Mouse (Mus musculus): Measurements from ENCODE around the gene Tanc2. TPM values are rescaled to one million over a fixed set of nuclear protein-coding genes. Genes with fewer than 3 reads are reported as not detected.

Tanc2 gene
- polyA plus RNA-seq, 1 experiment from 2014 or later, result 11.0 TPM

- Histone ChIP-seq H3K36me3 (ENCODE audit: inconsistent target) (no peaks in the 10 kb centered on the region), H3K79me2 (ENCODE audit: inconsistent target) (no peaks in the 10 kb centered on the region), H3K4me3 (ENCODE audit: inconsistent target) (no peak overlapping the region), H3K27ac (no peak overlapping the region)
- WGBS (ENCODE audit: missing documents), result 75% methylated on average over 7 of the region's 7 CpGs
Measured at GRCm38 (mm10) chr11:105574241-105574640, 15.5 kb upstream of the Tanc2 start.

- no peak overlapping the region for H3K27ac ChIP-seq
- no peak overlapping the region for H3K4me3 ChIP-seq (ENCODE audit: inconsistent target)
- no peaks in the 10 kb centered on the region for H3K36me3 ChIP-seq (ENCODE audit: inconsistent target)
- no peaks in the 10 kb centered on the region for H3K79me2 ChIP-seq (ENCODE audit: inconsistent target)
Measured at GRCm38 (mm10) chr11:105577211-105577610, 12.6 kb upstream of the Tanc2 start.

GRCm38 (mm10) chr11:105582020-105582419 lies 7.8 kb upstream of the Tanc2 start:
- Histone ChIP-seq H3K27ac (no peak overlapping the region), H3K79me2 (ENCODE audit: inconsistent target) (no peaks in the 10 kb centered on the region), H3K36me3 (ENCODE audit: inconsistent target) (no peaks in the 10 kb centered on the region), H3K4me3 (ENCODE audit: inconsistent target) (no peak overlapping the region)
- 89% methylated on average over 3 of the region's 3 CpGs for WGBS (ENCODE audit: missing documents)

- peaks cover 10% of the 10 kb centered on the region; the same call in 1 of the 2 replicates for H3K79me2 ChIP-seq (ENCODE audit: inconsistent target)
- H3K27ac ChIP-seq, result peak overlapping the region; percentile 44
- no peaks in the 10 kb centered on the region for H3K36me3 ChIP-seq (ENCODE audit: inconsistent target)
- WGBS (ENCODE audit: missing documents), result under 1% methylated on average over 70 of the region's 70 CpGs
- peak overlapping the region; percentile 31 for H3K4me3 ChIP-seq (ENCODE audit: inconsistent target)
Measured at GRCm38 (mm10) chr11:105589231-105589876, 432 bp upstream of the Tanc2 start.

- 17% methylated on average over 1 of the region's 1 CpGs for WGBS (ENCODE audit: missing documents)
- Histone ChIP-seq H3K79me2 (ENCODE audit: inconsistent target) (peaks cover 13% of the 10 kb centered on the region; the same call in 1 of the 2 replicates), H3K4me3 (ENCODE audit: inconsistent target) (no peak overlapping the region), H3K36me3 (ENCODE audit: inconsistent target) (no peaks in the 10 kb centered on the region), H3K27ac (no peak overlapping the region)
Measured at GRCm38 (mm10) chr11:105591905-105592304, 2.1 kb downstream of the Tanc2 start.

GRCm38 (mm10) chr11:105602177-105602576 lies 12.4 kb downstream of the Tanc2 start:
- Histone ChIP-seq H3K79me2 (ENCODE audit: inconsistent target) (no peaks in the 10 kb centered on the region), H3K4me3 (ENCODE audit: inconsistent target) (no peak overlapping the region), H3K27ac (no peak overlapping the region), H3K36me3 (ENCODE audit: inconsistent target) (no peaks in the 10 kb centered on the region)

GRCm38 (mm10) chr11:105626201-105626600 lies 36.4 kb downstream of the Tanc2 start:
- 96% methylated on average over 1 of the region's 1 CpGs for WGBS (ENCODE audit: missing documents)
- Histone ChIP-seq H3K36me3 (ENCODE audit: inconsistent target) (no peaks in the 10 kb centered on the region), H3K27ac (no peak overlapping the region), H3K79me2 (ENCODE audit: inconsistent target) (no peaks in the 10 kb centered on the region), H3K4me3 (ENCODE audit: inconsistent target) (no peak overlapping the region)

GRCm38 (mm10) chr11:105643995-105644394 lies 54.2 kb downstream of the Tanc2 start:
- Histone ChIP-seq H3K4me3 (ENCODE audit: inconsistent target) (no peak overlapping the region), H3K79me2 (ENCODE audit: inconsistent target) (no peaks in the 10 kb centered on the region), H3K36me3 (ENCODE audit: inconsistent target) (no peaks in the 10 kb centered on the region), H3K27ac (no peak overlapping the region)

- H3K4me3 ChIP-seq (ENCODE audit: inconsistent target), result no peak overlapping the region
- 100% methylated on average over 2 of the region's 2 CpGs for WGBS (ENCODE audit: missing documents)
- H3K36me3 ChIP-seq (ENCODE audit: inconsistent target), result no peaks in the 10 kb centered on the region
Measured at GRCm38 (mm10) chr11:105648026-105648425, 58.2 kb downstream of the Tanc2 start.

GRCm38 (mm10) chr11:105654616-105655015 lies 64.8 kb downstream of the Tanc2 start:
- 92% methylated on average over 2 of the region's 2 CpGs for WGBS (ENCODE audit: missing documents)
- no peaks in the 10 kb centered on the region for H3K79me2 ChIP-seq (ENCODE audit: inconsistent target)
- no peak overlapping the region for H3K4me3 ChIP-seq (ENCODE audit: inconsistent target)
- H3K27ac ChIP-seq, result no peak overlapping the region
- no peaks in the 10 kb centered on the region for H3K36me3 ChIP-seq (ENCODE audit: inconsistent target)

More at GRCm38 (mm10) chr11:105648026-105648425, 58.2 kb downstream of the Tanc2 start:
- Histone ChIP-seq H3K79me2 (ENCODE audit: inconsistent target) (no peaks in the 10 kb centered on the region), H3K27ac (no peak overlapping the region)

- no peaks in the 10 kb centered on the region for H3K36me3 ChIP-seq (ENCODE audit: inconsistent target)
- WGBS (ENCODE audit: missing documents), result 88% methylated on average over 4 of the region's 4 CpGs
- no peak overlapping the region for H3K27ac ChIP-seq
- no peaks in the 10 kb centered on the region for H3K79me2 ChIP-seq (ENCODE audit: inconsistent target)
- H3K4me3 ChIP-seq (ENCODE audit: inconsistent target), result no peak overlapping the region
Measured at GRCm38 (mm10) chr11:105655335-105655734, 65.5 kb downstream of the Tanc2 start.

GRCm38 (mm10) chr11:105667879-105668278 lies 78.1 kb downstream of the Tanc2 start:
- Histone ChIP-seq H3K79me2 (ENCODE audit: inconsistent target) (no peaks in the 10 kb centered on the region), H3K27ac (no peak overlapping the region), H3K36me3 (ENCODE audit: inconsistent target) (no peaks in the 10 kb centered on the region), H3K4me3 (ENCODE audit: inconsistent target) (no peak overlapping the region)
- 93% methylated on average over 1 of the region's 1 CpGs for WGBS (ENCODE audit: missing documents)

- no peak overlapping the region for H3K27ac ChIP-seq
- H3K79me2 ChIP-seq (ENCODE audit: inconsistent target), result no peaks in the 10 kb centered on the region
- WGBS (ENCODE audit: missing documents), result 100% methylated on average over 1 of the region's 1 CpGs
- H3K4me3 ChIP-seq (ENCODE audit: inconsistent target), result no peak overlapping the region
- H3K36me3 ChIP-seq (ENCODE audit: inconsistent target), result no peaks in the 10 kb centered on the region
Measured at GRCm38 (mm10) chr11:105678996-105679395, 89.2 kb downstream of the Tanc2 start.

GRCm38 (mm10) chr11:105684747-105685146 lies 95.0 kb downstream of the Tanc2 start:
- no peaks in the 10 kb centered on the region for H3K79me2 ChIP-seq (ENCODE audit: inconsistent target)

GRCm38 (mm10) chr11:105700528-105700927 lies 110.7 kb downstream of the Tanc2 start:
- Histone ChIP-seq H3K36me3 (ENCODE audit: inconsistent target) (no peaks in the 10 kb centered on the region), H3K79me2 (ENCODE audit: inconsistent target) (no peaks in the 10 kb centered on the region), H3K27ac (no peak overlapping the region), H3K4me3 (ENCODE audit: inconsistent target) (no peak overlapping the region)
- 79% methylated on average over 3 of the region's 3 CpGs for WGBS (ENCODE audit: missing documents)

More at GRCm38 (mm10) chr11:105684747-105685146, 95.0 kb downstream of the Tanc2 start:
- H3K27ac ChIP-seq, result no peak overlapping the region
- H3K4me3 ChIP-seq (ENCODE audit: inconsistent target), result no peak overlapping the region
- H3K36me3 ChIP-seq (ENCODE audit: inconsistent target), result no peaks in the 10 kb centered on the region

- no peaks in the 10 kb centered on the region for H3K36me3 ChIP-seq (ENCODE audit: inconsistent target)
- H3K27ac ChIP-seq, result no peak overlapping the region
- no peak overlapping the region for H3K4me3 ChIP-seq (ENCODE audit: inconsistent target)
- 22% methylated on average over 1 of the region's 1 CpGs for WGBS (ENCODE audit: missing documents)
- no peaks in the 10 kb centered on the region for H3K79me2 ChIP-seq (ENCODE audit: inconsistent target)
Measured at GRCm38 (mm10) chr11:105719660-105720059, 129.9 kb downstream of the Tanc2 start.

Data from macrophage (primary cell).